Mouse (Mus musculus): Measurements from ENCODE around the gene Dnm3. TPM values are rescaled to one million over a fixed set of nuclear protein-coding genes. Genes with fewer than 3 reads are reported as not detected.

Dnm3 gene
- polyA plus RNA-seq, 1 experiment from 2014 or later = 1.6 TPM

DNA sequence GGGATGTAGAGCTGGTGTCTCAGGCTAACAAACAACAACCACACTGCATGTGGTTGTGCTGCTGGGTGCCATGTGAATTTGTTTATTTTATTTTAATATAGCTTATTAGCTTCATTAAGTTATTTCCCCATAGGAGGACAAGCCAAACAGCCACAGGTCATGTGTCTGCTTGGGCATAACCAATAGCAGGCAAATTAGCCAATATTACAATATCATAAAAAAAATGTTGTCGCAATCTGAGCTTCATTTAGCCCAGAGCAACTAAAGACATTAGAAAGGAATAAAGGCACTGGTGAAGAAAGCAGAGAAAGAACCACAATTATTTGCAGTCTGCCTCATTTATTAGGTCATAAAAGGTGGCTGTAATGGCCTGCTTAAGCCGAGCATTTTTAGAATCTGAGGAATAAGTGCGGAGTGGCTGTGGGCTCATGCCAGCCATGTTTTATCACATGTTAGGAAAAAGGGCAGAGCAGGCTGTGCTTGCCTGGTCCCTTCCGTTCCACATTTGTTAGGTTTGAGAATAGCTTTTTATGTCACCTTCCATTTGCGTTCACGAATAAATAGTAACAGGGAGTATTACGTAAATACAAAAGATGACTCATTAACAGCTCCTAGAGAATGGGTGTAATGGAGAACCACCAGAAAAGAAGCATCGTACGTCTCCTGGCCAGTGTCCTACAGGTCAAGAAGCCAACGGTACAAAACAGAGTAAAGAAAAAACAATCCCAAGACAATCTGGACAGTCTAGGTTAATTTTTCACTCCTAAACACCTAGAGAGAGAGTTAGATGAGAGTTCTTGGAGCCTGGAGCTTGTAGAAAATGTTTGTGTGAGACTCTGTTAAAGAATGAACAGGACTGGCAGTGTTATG is 376.6 kb downstream of the Dnm3 start:
- WGBS = 78% methylated on average over 10 of the region's 10 CpGs
- no peak overlapping the region for H3K4me3 ChIP-seq (ENCODE audit: control insufficient read depth in 1 of 2, insufficient read depth in 1 of 2, low read depth in 1 of 2, low read length in 2 of 2)
- 0 out of 4 replicates have a peak overlapping the region, but pooled peaks of 1 of the 2 experiments have one; percentile 2 for H3K27ac ChIP-seq (replicated peaks in 1 of 2; ENCODE audit: control insufficient read depth in 1 of 2, insufficient read depth in 1 of 2, low read depth in 2 of 2, low read length in 2 of 2)
- ATAC-seq (ENCODE audit: insufficient number of reproducible peaks, insufficient read depth, low FRiP score, low read depth) = no peak
- no peaks in the 10 kb centered on the region for H3K36me3 ChIP-seq (ENCODE audit: control insufficient read depth, insufficient read depth, low read length)
- H3K9ac ChIP-seq (ENCODE audit: low read length) = no peak overlapping the region
- H3K4me2 ChIP-seq (ENCODE audit: low read length) = no peak overlapping the region
- H3K9me3 ChIP-seq (ENCODE audit: control insufficient read depth, low read length) = no peaks in the 10 kb centered on the region
- H3K4me1 ChIP-seq (ENCODE audit: control insufficient read depth in 2 of 2, insufficient read depth in 2 of 2, low read length in 2 of 2) = no peaks in the 10 kb centered on the region
- H3K27me3 ChIP-seq (ENCODE audit: control insufficient read depth, insufficient read depth, low read length) = no peaks in the 10 kb centered on the region

DNA sequence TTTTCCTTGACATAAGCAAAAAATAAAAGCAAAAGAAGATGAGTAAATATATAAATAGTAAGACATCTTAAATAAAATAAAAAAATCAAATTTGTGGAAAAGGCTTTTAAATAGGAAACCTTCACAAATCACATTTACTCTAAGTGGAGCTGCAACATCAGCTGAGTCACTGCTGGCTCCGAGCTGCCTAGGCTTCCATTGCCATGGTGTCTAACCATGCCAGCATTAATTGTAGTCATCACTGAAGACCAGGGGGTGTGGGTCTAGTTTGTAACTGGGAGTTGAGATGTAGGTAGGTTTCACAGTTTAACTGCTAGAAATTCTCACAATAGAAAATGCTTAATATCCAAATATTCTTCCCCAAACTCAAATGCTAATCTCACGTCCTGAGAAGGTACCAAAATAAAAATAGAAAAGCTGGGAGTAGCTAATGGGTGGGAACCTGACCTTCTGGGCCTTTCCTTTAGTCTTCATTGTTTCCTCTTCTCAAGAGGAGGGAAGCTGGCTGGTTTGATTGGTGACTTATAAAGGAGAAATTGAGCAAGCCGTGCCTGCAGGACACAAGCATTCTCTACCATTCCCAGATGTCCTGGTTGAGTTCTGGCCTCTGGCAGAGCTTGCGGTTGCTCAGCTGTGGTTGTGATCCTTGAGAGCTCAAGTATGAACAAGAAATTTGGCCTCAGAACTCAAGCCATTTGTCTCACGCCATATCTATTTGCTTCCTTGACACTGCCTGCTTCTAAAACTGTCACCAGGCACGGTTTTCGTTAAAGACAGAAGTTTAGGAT is 377.6 kb downstream of the Dnm3 start:
- Histone ChIP-seq H3K27me3 (ENCODE audit: control insufficient read depth, insufficient read depth, low read length) (no peaks in the 10 kb centered on the region), H3K4me3 (ENCODE audit: control insufficient read depth in 1 of 2, insufficient read depth in 1 of 2, low read depth in 1 of 2, low read length in 2 of 2) (no peak overlapping the region), H3K4me1 (ENCODE audit: control insufficient read depth in 2 of 2, insufficient read depth in 2 of 2, low read length in 2 of 2) (no peaks in the 10 kb centered on the region), H3K9ac (ENCODE audit: low read length) (no peak overlapping the region), H3K4me2 (ENCODE audit: low read length) (no peak overlapping the region), H3K27ac (replicated peaks in 1 of 2; ENCODE audit: control insufficient read depth in 1 of 2, insufficient read depth in 1 of 2, low read depth in 2 of 2, low read length in 2 of 2) (0 out of 4 replicates have a peak overlapping the region, but pooled peaks of 1 of the 2 experiments have one; percentile 2), H3K36me3 (ENCODE audit: control insufficient read depth, insufficient read depth, low read length) (no peaks in the 10 kb centered on the region), H3K9me3 (ENCODE audit: control insufficient read depth, low read length) (no peaks in the 10 kb centered on the region)
- no peak for ATAC-seq (ENCODE audit: insufficient number of reproducible peaks, insufficient read depth, low FRiP score, low read depth)
- WGBS = 63% methylated on average over 7 of the region's 7 CpGs

GRCm38 (mm10) chr1:162099203-162099602 is 378.6 kb downstream of the Dnm3 start:
- 74% methylated on average over 3 of the region's 3 CpGs for WGBS
- Histone ChIP-seq H3K9ac (ENCODE audit: low read length) (no peak overlapping the region), H3K27me3 (ENCODE audit: control insufficient read depth, insufficient read depth, low read length) (no peaks in the 10 kb centered on the region), H3K4me2 (ENCODE audit: low read length) (no peak overlapping the region), H3K27ac (replicated peaks in 1 of 2; ENCODE audit: control insufficient read depth in 1 of 2, insufficient read depth in 1 of 2, low read depth in 2 of 2, low read length in 2 of 2) (no peak overlapping the region), H3K4me3 (ENCODE audit: control insufficient read depth in 1 of 2, insufficient read depth in 1 of 2, low read depth in 1 of 2, low read length in 2 of 2) (no peak overlapping the region), H3K4me1 (ENCODE audit: control insufficient read depth in 2 of 2, insufficient read depth in 2 of 2, low read length in 2 of 2) (no peaks in the 10 kb centered on the region), H3K9me3 (ENCODE audit: control insufficient read depth, low read length) (no peaks in the 10 kb centered on the region), H3K36me3 (ENCODE audit: control insufficient read depth, insufficient read depth, low read length) (no peaks in the 10 kb centered on the region)
- ATAC-seq (ENCODE audit: insufficient number of reproducible peaks, insufficient read depth, low FRiP score, low read depth) = no peak

DNA sequence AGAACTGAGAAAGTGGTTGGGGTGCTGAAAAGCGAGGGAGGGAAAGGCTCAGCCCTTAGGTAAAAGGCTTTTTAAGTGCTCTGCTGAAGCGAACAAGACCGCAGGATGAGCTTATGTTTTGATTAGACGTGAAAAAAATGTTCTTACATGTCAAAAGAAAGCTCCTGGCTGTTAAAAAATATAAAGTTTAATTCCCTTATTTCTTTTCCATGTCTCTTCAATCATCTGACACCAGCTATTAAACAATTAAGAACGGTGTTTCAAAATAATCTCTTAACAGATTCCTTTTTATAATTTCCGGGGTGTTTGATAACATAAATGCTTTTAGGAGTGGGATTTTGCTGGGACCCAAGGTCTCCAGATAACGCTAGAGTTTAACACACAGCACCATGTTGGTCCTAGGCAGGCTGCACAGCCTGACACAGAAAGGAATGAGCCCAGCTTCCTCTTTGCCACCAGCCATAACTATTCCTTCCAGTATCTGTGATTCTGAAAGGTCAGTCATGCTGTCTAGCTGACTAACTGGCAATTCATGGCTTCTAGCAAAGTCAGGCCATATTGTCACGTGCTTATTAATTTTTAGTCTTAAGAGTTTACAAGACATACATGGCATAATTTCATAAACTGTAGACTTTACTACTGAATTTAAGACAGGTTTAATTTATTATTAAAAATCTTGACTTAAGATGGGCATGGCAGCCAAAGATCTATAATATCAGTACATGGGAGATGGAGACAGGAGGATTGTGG is 383.1 kb downstream of the Dnm3 start:
- Histone ChIP-seq H3K9me3 (ENCODE audit: control insufficient read depth, low read length) (peaks cover 3% of the 10 kb centered on the region; the same call in 1 of the 2 replicates), H3K27me3 (ENCODE audit: control insufficient read depth, insufficient read depth, low read length) (no peaks in the 10 kb centered on the region), H3K4me2 (ENCODE audit: low read length) (no peak overlapping the region), H3K9ac (ENCODE audit: low read length) (no peak overlapping the region), H3K4me1 (ENCODE audit: control insufficient read depth in 2 of 2, insufficient read depth in 2 of 2, low read length in 2 of 2) (peaks cover 2 to 3% of the 10 kb centered on the region in 2 experiments; a peak in 2 of 4 replicates), H3K27ac (replicated peaks in 1 of 2; ENCODE audit: control insufficient read depth in 1 of 2, insufficient read depth in 1 of 2, low read depth in 2 of 2, low read length in 2 of 2) (peak overlapping the region; percentile 10 to 76; a peak in 1 of 4 replicates), H3K36me3 (ENCODE audit: control insufficient read depth, insufficient read depth, low read length) (no peaks in the 10 kb centered on the region), H3K4me3 (ENCODE audit: control insufficient read depth in 1 of 2, insufficient read depth in 1 of 2, low read depth in 1 of 2, low read length in 2 of 2) (no peak overlapping the region)
- WGBS = 62% methylated on average over 8 of the region's 8 CpGs
- ATAC-seq (ENCODE audit: insufficient number of reproducible peaks, insufficient read depth, low FRiP score, low read depth) = no peak

GRCm38 (mm10) chr1:162093806-162094522 is 383.9 kb downstream of the Dnm3 start:
- Histone ChIP-seq H3K9me3 (ENCODE audit: control insufficient read depth, low read length) (peaks cover 3% of the 10 kb centered on the region; the same call in 1 of the 2 replicates), H3K4me2 (ENCODE audit: low read length) (no peak overlapping the region), H3K36me3 (ENCODE audit: control insufficient read depth, insufficient read depth, low read length) (no peaks in the 10 kb centered on the region), H3K27me3 (ENCODE audit: control insufficient read depth, insufficient read depth, low read length) (no peaks in the 10 kb centered on the region), H3K4me3 (ENCODE audit: control insufficient read depth in 1 of 2, insufficient read depth in 1 of 2, low read depth in 1 of 2, low read length in 2 of 2) (no peak overlapping the region), H3K9ac (ENCODE audit: low read length) (no peak overlapping the region), H3K4me1 (ENCODE audit: control insufficient read depth in 2 of 2, insufficient read depth in 2 of 2, low read length in 2 of 2) (peaks cover 2 to 3% of the 10 kb centered on the region in 2 experiments; a peak in 2 of 4 replicates), H3K27ac (replicated peaks in 1 of 2; ENCODE audit: control insufficient read depth in 1 of 2, insufficient read depth in 1 of 2, low read depth in 2 of 2, low read length in 2 of 2) (peak overlapping the region; percentile 48 to 76; a peak in 3 of 4 replicates)
- no peak for ATAC-seq (ENCODE audit: insufficient number of reproducible peaks, insufficient read depth, low FRiP score, low read depth)
- WGBS = 51% methylated on average over 9 of the region's 9 CpGs

DNA sequence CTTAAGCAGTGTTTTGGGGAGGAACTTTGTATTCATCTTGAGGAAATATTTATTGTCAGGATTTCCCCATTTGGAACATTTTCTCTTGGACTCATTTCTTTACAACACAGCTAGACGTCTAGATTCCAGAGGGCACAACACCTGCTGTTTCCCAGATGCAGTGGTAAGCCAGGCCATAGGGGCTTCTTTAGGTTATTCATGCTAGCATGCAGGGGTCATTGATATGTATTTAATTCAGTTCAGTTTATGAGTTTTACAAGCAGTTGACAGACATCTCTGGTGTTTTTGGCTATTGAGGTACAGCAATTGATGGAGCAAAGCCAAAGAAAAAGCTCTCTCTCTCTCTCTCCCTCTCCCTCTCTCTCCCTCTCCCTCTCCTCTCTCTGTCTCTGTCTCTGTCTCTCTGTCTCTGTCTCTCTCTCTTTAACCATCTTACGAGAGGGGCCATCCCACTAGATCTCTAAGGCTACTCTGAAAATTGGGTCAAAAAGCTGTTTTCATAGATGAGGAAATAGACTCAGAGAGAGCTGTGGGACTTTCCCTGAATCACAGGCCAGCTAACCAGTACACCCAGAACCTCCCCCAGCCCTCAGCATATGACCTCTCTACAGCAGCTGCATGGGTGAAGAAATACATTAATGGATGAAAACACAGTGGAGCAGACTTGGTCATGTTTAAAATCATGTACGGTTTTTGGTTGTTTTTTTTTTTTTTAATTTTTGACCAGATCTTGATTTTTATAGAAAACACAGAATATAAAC is 384.8 kb downstream of the Dnm3 start:
- Histone ChIP-seq H3K9me3 (ENCODE audit: control insufficient read depth, low read length) (peaks cover 3% of the 10 kb centered on the region; the same call in 1 of the 2 replicates), H3K27ac (replicated peaks in 1 of 2; ENCODE audit: control insufficient read depth in 1 of 2, insufficient read depth in 1 of 2, low read depth in 2 of 2, low read length in 2 of 2) (0 out of 4 replicates have a peak overlapping the region, but pooled peaks have one; percentile 19 to 20), H3K27me3 (ENCODE audit: control insufficient read depth, insufficient read depth, low read length) (no peaks in the 10 kb centered on the region), H3K36me3 (ENCODE audit: control insufficient read depth, insufficient read depth, low read length) (no peaks in the 10 kb centered on the region), H3K4me1 (ENCODE audit: control insufficient read depth in 2 of 2, insufficient read depth in 2 of 2, low read length in 2 of 2) (peaks cover 2 to 3% of the 10 kb centered on the region in 2 experiments; a peak in 2 of 4 replicates), H3K4me2 (ENCODE audit: low read length) (no peak overlapping the region), H3K4me3 (ENCODE audit: control insufficient read depth in 1 of 2, insufficient read depth in 1 of 2, low read depth in 1 of 2, low read length in 2 of 2) (no peak overlapping the region), H3K9ac (ENCODE audit: low read length) (no peak overlapping the region)
- ATAC-seq (ENCODE audit: insufficient number of reproducible peaks, insufficient read depth, low FRiP score, low read depth) = no peak
- 78% methylated on average over 3 of the region's 3 CpGs for WGBS
